Mouse (Mus musculus): ENCODE data around the gene Cacng2.

DNA sequence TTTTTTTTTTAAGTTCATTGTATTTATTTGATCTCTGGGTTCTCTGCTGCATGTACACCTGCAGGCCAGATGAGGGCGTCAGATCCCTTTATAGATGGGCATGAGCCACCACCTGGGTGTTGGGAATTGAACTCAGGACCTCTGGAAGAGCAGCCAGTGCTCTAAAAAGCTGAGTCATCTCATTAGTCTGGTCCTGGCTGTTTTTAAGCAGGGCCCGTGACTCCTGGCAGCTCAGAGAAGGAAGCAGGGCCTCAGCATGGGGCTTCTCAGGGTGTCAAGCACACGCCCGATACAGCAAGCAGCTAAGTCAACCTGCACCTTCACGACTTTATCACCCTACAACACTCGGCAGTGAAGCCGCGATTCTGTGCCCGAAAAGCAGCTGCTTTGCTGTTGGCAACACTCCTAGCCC lies 154.7 kb downstream of the Cacng2 start:
- no peak for TF ChIP-seq CTCF (IDR thresholded peaks at IDR 0.05; ENCODE audit: control insufficient read depth, insufficient read depth, insufficient read length)
- no peak for TF ChIP-seq FOSL1 (IDR thresholded peaks at IDR 0.05; ENCODE audit: insufficient read depth, low read length, poor library complexity, severe bottlenecking)
- no peak for TF ChIP-seq MYOD1 (IDR thresholded peaks at IDR 0.05; ENCODE audit: control insufficient read depth, insufficient read length, low read depth)
- no peak for TF ChIP-seq MAX (IDR thresholded peaks at IDR 0.05)
- TF ChIP-seq USF1 (IDR thresholded peaks at IDR 0.05; ENCODE audit: low read depth): no peak
- no peak for TF ChIP-seq CEBPB (IDR thresholded peaks at IDR 0.05; ENCODE audit: low read depth)
- TF ChIP-seq MYOG (IDR thresholded peaks at IDR 0.05; ENCODE audit: control insufficient read depth, extremely low read depth, insufficient read length): no peak

All from C2C12 (cell line).